Mouse (Mus musculus) heart, adult 2 months (tissue): ENCODE results near the gene Rftn2. TPM values are rescaled to one million over a fixed set of nuclear protein-coding genes. Genes with fewer than 3 reads are reported as not detected.

ENCODE experiments used
- DNase-seq, 2 experiments: peaks; one replicate each; pipeline ENCODE4 v3.0.0; 2021
- H3K27ac ChIP-seq: fragments of 200-600 bp; 2 replicates; pipeline ENCODE4 v1.8.1; 2022
- H3K27me3 ChIP-seq: fragments of 200-500 bp; 2 replicates; pipeline ENCODE4 v1.6.1; 2012; ENCODE audit warnings: mild to moderate bottlenecking, low read length, inconsistent platforms, mixed read lengths; ENCODE audit not compliant: control insufficient read depth, insufficient read depth
- H3K36me3 ChIP-seq: fragments of 200-500 bp; 2 replicates; pipeline ENCODE4 v1.6.1; 2012; ENCODE audit warnings: low read length, inconsistent platforms; ENCODE audit not compliant: control insufficient read depth, insufficient read depth
- H3K4me1 ChIP-seq: fragments of 200-500 bp; 2 replicates; pipeline ENCODE4 v1.6.1; 2011; ENCODE audit warnings: low read length; ENCODE audit not compliant: control insufficient read depth, insufficient read depth
- H3K4me3 ChIP-seq: fragments of 200-600 bp; 2 replicates; pipeline ENCODE4 v1.8.1; 2022
- H3K79me2 ChIP-seq: fragments of 200-500 bp; replicated peaks from 2 replicates; pipeline ENCODE4 v1.6.1; 2012; ENCODE audit warnings: mild to moderate bottlenecking, inconsistent platforms, low read length, moderate library complexity, mixed read lengths; ENCODE audit not compliant: control insufficient read depth, insufficient read depth
- H3K9ac ChIP-seq: fragments of 200-500 bp; 2 replicates; pipeline ENCODE4 v1.6.1; 2012; ENCODE audit warnings: low read depth, mild to moderate bottlenecking, control low read depth, inconsistent platforms, low read length, mixed read lengths
- CTCF ChIP-seq: fragments of 200-600 bp; IDR thresholded peaks from 2 replicates; pipeline ENCODE4 v1.8.1; 2022; ENCODE audit warnings: antibody characterized with exemption, mild to moderate bottlenecking, moderate library complexity
- EP300 ChIP-seq: fragments of 200-500 bp; IDR thresholded peaks from 2 replicates; pipeline ENCODE4 v1.6.1; 2011; ENCODE audit warnings: low read depth, low read length, control low read depth; ENCODE audit not compliant: insufficient read depth
- POLR2A ChIP-seq: fragments of 200-500 bp; IDR thresholded peaks from 2 replicates; pipeline ENCODE4 v1.6.1; 2011; ENCODE audit warnings: mild to moderate bottlenecking, low read depth, low read length, control low read depth; ENCODE audit not compliant: insufficient read depth
- WGBS: fragments of 180-500 bp; shearing (Covaris S2); methylation state at CpG from one replicate; pipeline ENCODE4 v1.1.7; 2018; 5-methylcytosine and 5-hydroxymethylcytosine counted together
- intact Hi-C: fragments of 180-260 bp; cut with DNase I; formaldehyde crosslinking; loops from one replicate; pipeline ENCODE4 v1.15.1; 2025
- polyA plus RNA-seq: library from polyadenylated mRNA; depleted of rRNA; stranded (reverse); fragments of >200 nt; gene quantifications from 2 replicates; pipeline ENCODE4 v1.2.3, GENCODE M21; 2012
- total RNA-seq, 2 experiments: library from RNA; stranded (reverse); gene quantifications; 2 replicates each; pipeline ENCODE4 v1.2.3; 2021

The Rftn2 gene
- total and polyA plus RNA-seq, 3 experiments = 2.7 to 12.8 (median 12.1) TPM

DNA sequence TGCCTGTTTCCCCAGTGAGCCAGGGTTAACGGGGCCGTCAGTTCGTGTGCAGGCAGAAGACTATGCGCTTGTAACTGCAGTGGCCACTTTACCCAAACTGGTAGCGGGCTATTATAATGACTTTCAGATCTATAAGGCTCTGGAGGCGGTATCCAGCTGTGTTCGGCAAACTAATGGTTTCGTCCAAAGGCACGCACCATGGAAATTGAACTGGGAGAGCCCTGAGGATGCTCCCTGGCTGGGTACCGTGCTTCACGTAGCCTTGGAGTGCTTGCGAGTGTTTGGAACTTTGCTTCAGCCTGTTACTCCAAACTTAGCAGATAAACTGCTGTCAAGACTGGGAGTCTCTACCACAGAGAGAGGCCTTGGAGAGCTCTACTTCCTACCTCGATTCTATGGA is 11.9 kb upstream of the Rftn2 start:
- Histone ChIP-seq H3K4me3 (peak overlapping the region; percentile 71), H3K36me3 (peaks cover 13% of the 10 kb centered on the region), H3K27ac (no peak overlapping the region), H3K4me1 (peaks cover 6% of the 10 kb centered on the region), H3K27me3 (no peaks in the 10 kb centered on the region), H3K79me2 (peaks cover 2% of the 10 kb centered on the region; the same call in 1 of the 2 replicates), H3K9ac (peak overlapping the region; percentile 83)
- TF ChIP-seq POLR2A = no peak
- TF ChIP-seq CTCF = no peak
- no peak for TF ChIP-seq EP300
- intact Hi-C loops = loop anchor here (2.0 to 5.0 kb wide), 3 partner anchors 36 to 151 kb away; partner anchors contain the start of genes Hspd1 and Hspe1
- 22% methylated on average over 13 of the region's 13 CpGs for whole genome bisulfite sequencing
- DNase-seq = peak in 1 of 2 experiments; percentile 20

DNA sequence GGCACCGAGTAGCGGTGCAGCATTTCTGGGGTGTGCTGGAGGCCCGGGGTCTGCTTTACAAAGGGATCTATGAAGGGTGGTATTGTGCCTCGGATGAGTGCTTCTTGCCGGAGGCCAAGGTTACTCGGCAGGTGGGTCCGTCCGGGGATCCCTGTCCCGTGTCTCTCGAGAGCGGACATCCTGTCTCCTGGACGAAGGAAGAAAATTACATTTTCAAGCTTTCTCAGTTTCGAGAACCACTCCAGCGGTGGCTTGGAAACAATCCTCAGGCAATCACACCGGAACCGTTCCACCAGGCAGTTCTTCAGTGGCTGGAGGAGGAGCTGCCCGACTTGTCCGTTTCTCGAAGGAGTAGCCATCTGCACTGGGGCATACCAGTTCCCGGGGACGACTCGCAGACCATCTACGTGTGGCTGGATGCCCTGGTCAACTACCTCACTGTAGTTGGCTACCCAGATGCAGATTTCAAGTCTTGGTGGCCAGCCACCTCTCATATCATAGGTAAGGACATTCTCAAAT is 11.1 kb upstream of the Rftn2 start:
- WGBS = under 1% methylated on average over 23 of the region's 23 CpGs
- peaks cover 13% of the 10 kb centered on the region for H3K36me3 ChIP-seq
- no peak for DNase-seq
- no peaks in the 10 kb centered on the region for H3K27me3 ChIP-seq
- intact Hi-C loops = loop anchor here (2.0 to 5.0 kb wide), 4 partner anchors 35 to 150 kb away; partner anchors contain the start of genes Hspd1, Hspe1 and Mob4
- TF ChIP-seq POLR2A (no peak), EP300 (no peak), CTCF (no peak)
- H3K4me3 ChIP-seq = peak overlapping the region; percentile 71
- H3K27ac ChIP-seq = peak overlapping the region; percentile 75
- peaks cover 6% of the 10 kb centered on the region for H3K4me1 ChIP-seq
- H3K9ac ChIP-seq = peak overlapping the region; percentile 83
- H3K79me2 ChIP-seq = peaks cover 2% of the 10 kb centered on the region; the same call in 1 of the 2 replicates

DNA sequence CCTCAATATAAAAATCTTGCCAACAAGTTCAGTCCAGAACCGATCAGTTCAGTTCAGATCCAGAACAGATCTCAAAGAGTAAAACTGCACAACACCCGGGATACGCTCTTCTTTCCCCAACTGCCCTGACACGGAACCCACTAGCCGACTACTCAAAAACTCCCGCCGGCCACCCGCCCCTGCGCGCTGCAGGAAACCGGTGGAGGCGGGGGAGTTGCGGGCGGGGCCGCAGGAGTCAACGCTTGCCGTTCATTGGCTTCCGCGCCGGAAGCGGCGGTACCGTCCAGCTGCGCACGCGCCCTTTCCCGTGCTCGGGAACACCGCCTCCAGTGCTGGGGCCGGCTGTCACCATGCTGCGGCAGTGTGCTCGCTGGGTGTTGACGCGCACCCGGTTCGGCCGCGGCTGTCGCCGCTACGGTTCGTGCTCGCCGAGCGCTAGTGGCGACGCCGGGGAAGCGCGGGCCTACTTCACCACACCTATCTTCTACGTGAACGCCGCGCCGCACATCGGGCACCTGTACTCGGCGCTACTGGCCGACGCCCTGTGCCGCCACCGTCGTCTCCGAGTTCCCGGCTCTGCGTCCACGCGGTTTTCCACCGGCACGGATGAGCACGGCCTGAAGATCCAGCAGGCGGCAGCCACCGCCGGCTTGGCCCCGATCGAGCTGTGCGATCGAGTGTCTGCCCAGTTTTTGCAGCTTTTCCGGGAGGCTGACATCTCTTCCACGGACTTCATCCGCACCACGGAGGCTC is 10.5 kb upstream of the Rftn2 start, which contains the start of gene Mars2:
TSS of gene Mars2 (plus strand) at position 288 of the 753 bp plus-strand sequence.
- peak; percentile 83 for TF ChIP-seq POLR2A
- peak; percentile 53 for TF ChIP-seq CTCF
- TF ChIP-seq EP300 = 0 out of 2 replicates have a peak, but pooled peaks have one; percentile 65
- intact Hi-C loops = loop anchor here (2.0 to 5.0 kb wide), 3 partner anchors 35 to 150 kb away; partner anchors contain the start of genes Hspd1, Hspe1 and Mob4
- peak within 1 kb of the TSS; percentile 75 for H3K27ac ChIP-seq
- peak; percentile 96 to 97 for DNase-seq
- peaks cover 13% of the 10 kb centered on the region for H3K36me3 ChIP-seq
- H3K79me2 ChIP-seq = 0 out of 2 replicates have a peak, but pooled peaks cover 2% of the 10 kb centered on the region
- under 1% methylated on average over 82 of the region's 82 CpGs for WGBS
- peaks cover 6% of the 10 kb centered on the region for H3K4me1 ChIP-seq
- peak within 1 kb of the TSS; percentile 71 for H3K4me3 ChIP-seq
- H3K9ac ChIP-seq = peak within 1 kb of the TSS; percentile 83
- no peaks in the 10 kb centered on the region for H3K27me3 ChIP-seq

DNA sequence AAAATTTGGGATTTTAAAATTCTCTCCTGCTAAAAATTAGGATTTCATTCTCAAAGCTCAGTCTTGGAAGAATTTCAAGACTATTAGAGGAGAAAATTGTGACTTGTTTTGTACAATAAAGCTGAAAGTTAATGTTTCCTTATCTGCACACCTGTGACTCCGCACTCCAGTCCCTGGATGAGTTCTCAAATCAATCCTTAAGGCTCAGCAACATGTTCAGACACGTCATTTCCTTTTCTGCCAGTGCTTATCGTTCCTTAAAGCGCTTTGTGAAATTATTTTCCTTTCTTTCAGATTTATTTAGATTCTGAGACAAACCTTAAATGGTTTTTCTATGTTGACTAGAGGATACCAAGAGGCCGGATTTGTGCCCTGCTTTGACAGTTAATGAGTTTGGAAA is 9.9 kb upstream of the Rftn2 start:
- WGBS = 22% methylated on average over 5 of the region's 5 CpGs
- TF ChIP-seq POLR2A = no peak
- TF ChIP-seq EP300 = no peak
- no peak for TF ChIP-seq CTCF
- DNase-seq = no peak
- intact Hi-C loops = loop anchor here (2.0 to 5.0 kb wide), 3 partner anchors 34 to 149 kb away; partner anchors contain the start of genes Hspd1, Hspe1 and Mob4
- Histone ChIP-seq H3K27me3 (no peaks in the 10 kb centered on the region), H3K4me1 (peaks cover 6% of the 10 kb centered on the region), H3K9ac (no peak overlapping the region), H3K79me2 (0 out of 2 replicates have a peak, but pooled peaks cover 2% of the 10 kb centered on the region), H3K36me3 (peaks cover 13% of the 10 kb centered on the region), H3K27ac (peak overlapping the region; percentile 4), H3K4me3 (peak overlapping the region; percentile 71)

DNA sequence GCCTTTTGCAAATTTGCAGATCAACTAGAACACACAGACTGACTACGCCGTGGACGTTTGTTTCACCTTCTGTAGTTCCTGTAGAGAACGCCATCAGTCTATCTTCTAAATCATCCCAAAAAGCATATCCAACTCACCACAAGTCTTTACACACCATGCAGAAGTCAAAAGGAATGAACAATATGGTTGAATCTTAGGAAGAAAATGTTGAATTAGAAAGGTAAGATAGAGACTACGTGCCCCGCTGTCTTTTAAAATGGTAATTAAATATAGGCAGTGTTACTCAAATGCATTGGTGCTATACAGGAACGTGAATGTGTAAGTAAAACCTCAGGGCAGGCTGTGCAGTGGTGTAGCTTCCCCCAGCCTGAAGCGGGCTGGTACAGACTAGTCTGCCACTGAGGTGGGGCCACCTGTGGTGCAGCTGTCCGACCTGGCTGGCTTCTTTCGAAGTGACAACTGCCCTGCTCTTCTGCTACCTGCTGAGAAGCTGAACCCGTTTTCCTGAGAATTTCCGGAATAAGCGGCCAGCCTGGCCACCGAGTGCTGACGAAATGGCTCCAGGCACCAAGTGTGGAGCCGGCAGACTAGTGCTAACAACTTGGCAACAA is 8.4 kb upstream of the Rftn2 start:
- Histone ChIP-seq H3K27me3 (no peaks in the 10 kb centered on the region), H3K27ac (no peak overlapping the region), H3K4me1 (peaks cover 6% of the 10 kb centered on the region), H3K36me3 (peaks cover 7% of the 10 kb centered on the region), H3K79me2 (0 out of 2 replicates have a peak, but pooled peaks cover 2% of the 10 kb centered on the region), H3K9ac (no peak overlapping the region), H3K4me3 (no peak overlapping the region)
- WGBS = 58% methylated on average over 16 of the region's 16 CpGs
- no peak for TF ChIP-seq EP300
- TF ChIP-seq POLR2A = no peak
- no peak for TF ChIP-seq CTCF
- no peak for DNase-seq
- intact Hi-C loops = loop anchor here (5.0 kb wide), 2 partner anchors 33 to 148 kb away; partner anchors contain the start of genes Hspd1 and Hspe1
